Mouse (Mus musculus) forelimb bud, embryonic 11.5 days (tissue): Measurements from ENCODE around the gene Cyp2s1.
"Not testable (repeated sequence)": the region's sequence is repeated elsewhere in the genome, so short reads cannot be mapped to it uniquely, and the experiment has no call there.

Experiments used
- DNase-seq: peaks from one replicate; pipeline ENCODE4 v3.0.0-alpha.2; 2012; ENCODE audit warnings: low read depth, low spot score

The Cyp2s1 gene

GRCm38 (mm10) chr7:25812195-25812594 is 4.5 kb downstream of the Cyp2s1 start:
- no peak for DNase-seq

- no peak for DNase-seq
Measured at GRCm38 (mm10) chr7:25811716-25812115, 5.0 kb downstream of the Cyp2s1 start.

- peak; percentile 86 for DNase-seq
Measured at GRCm38 (mm10) chr7:25805631-25806343, 10.9 kb downstream of the Cyp2s1 start.

- DNase-seq: no peak
Measured at GRCm38 (mm10) chr7:25804792-25805191, 11.9 kb downstream of the Cyp2s1 start.

GRCm38 (mm10) chr7:25803460-25803859 is 13.3 kb downstream of the Cyp2s1 start:
- no peak for DNase-seq

GRCm38 (mm10) chr7:25802241-25803125 is 14.2 kb downstream of the Cyp2s1 start:
- peak; percentile 78 for DNase-seq

- DNase-seq: no peak
Measured at GRCm38 (mm10) chr7:25801031-25801430, 15.7 kb downstream of the Cyp2s1 start.

GRCm38 (mm10) chr7:25799369-25799768 is 17.3 kb downstream of the Cyp2s1 start:
- DNase-seq: no peak

GRCm38 (mm10) chr7:25798540-25798939 is 18.2 kb downstream of the Cyp2s1 start:
- no peak for DNase-seq

- no peak for DNase-seq
Measured at GRCm38 (mm10) chr7:25794775-25795174, 21.9 kb downstream of the Cyp2s1 start.

- no peak for DNase-seq
Measured at GRCm38 (mm10) chr7:25793679-25794078, 23.0 kb downstream of the Cyp2s1 start.

- DNase-seq: not testable (repeated sequence)
Measured at GRCm38 (mm10) chr7:25792966-25793365, 23.7 kb downstream of the Cyp2s1 start.

- DNase-seq: no peak
Measured at GRCm38 (mm10) chr7:25790615-25791014, 26.1 kb downstream of the Cyp2s1 start.

- DNase-seq: peak; percentile 27
Measured at GRCm38 (mm10) chr7:25789129-25789440, 27.6 kb downstream of the Cyp2s1 start.

- peak; percentile 66 for DNase-seq
Measured at GRCm38 (mm10) chr7:25788220-25789128, 28.2 kb downstream of the Cyp2s1 start, which contains the start of gene Axl. TSS of gene Axl (minus strand) at chr7:25788705.

GRCm38 (mm10) chr7:25787456-25788219 is 29.1 kb downstream of the Cyp2s1 start:
- no peak for DNase-seq

GRCm38 (mm10) chr7:25786974-25787373 is 29.7 kb downstream of the Cyp2s1 start:
- no peak for DNase-seq

GRCm38 (mm10) chr7:25785752-25786151 is 31.0 kb downstream of the Cyp2s1 start:
- no peak for DNase-seq

- no peak for DNase-seq
Measured at GRCm38 (mm10) chr7:25784808-25785207, 31.9 kb downstream of the Cyp2s1 start.

GRCm38 (mm10) chr7:25783746-25784145 is 33.0 kb downstream of the Cyp2s1 start:
- no peak for DNase-seq

- no peak for DNase-seq
Measured at GRCm38 (mm10) chr7:25782744-25783143, 34.0 kb downstream of the Cyp2s1 start.
